ENCODE assay signal across 1 mouse cellular context in the genomic region with DNA sequence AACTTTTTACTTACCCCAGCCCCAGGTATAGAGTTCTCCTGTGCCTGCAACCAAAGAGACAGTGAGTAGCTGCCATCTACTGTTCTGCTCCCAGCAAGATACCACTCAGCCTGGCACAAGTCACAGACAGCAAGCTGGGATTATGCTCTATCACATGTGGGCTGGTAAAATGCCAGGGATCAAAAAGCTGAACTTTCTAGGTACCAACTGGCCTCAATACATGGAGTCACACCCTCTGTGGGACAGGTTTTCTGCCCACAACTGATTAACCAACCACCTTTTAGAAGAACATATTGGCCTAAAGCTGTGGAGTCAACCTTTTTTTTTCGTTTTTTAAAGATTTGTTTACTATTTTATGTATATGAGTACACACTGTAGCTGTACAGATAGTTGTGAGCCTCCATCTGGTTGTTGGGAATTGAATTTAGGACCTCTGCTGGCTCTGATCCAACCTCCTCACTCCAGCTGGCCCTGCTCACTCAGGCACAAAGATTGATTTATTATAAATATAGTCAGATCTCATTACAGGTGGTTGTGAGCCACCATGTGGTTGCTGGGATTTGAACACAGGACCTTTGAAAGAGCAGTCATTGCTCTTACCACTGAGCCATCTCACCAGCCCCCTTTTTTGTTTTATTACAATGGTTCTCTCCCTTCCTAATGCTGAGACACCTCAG.
TF ChIP-seq lines count a peak whose summit lies in the region.

No protein-coding gene starts in this region.

TF ChIP-seq in myocyte, 11 proteins besides CTCF, POLR2A, EP300 and RAD21:
- TF ChIP-seq POLR2AphosphoS2 (IDR thresholded peaks at IDR 0.05; ENCODE audit: insufficient read length, low read depth) (no peak), TCF3 (IDR thresholded peaks at IDR 0.05; ENCODE audit: insufficient read length, low read depth) (no peak), E2F4 (IDR thresholded peaks at IDR 0.05; ENCODE audit: insufficient read depth) (no peak), USF1 (IDR thresholded peaks at IDR 0.05; ENCODE audit: low read depth) (no peak), REST (IDR thresholded peaks at IDR 0.05; ENCODE audit: insufficient read depth, insufficient read length) (no peak), MYOD1 (IDR thresholded peaks at IDR 0.05; ENCODE audit: control insufficient read depth in 1 of 3, insufficient read length in 2 of 3, low read depth in 2 of 3) (no peak)
